Mouse (Mus musculus): ENCODE measurements around the gene Gsg1l2.

DNA sequence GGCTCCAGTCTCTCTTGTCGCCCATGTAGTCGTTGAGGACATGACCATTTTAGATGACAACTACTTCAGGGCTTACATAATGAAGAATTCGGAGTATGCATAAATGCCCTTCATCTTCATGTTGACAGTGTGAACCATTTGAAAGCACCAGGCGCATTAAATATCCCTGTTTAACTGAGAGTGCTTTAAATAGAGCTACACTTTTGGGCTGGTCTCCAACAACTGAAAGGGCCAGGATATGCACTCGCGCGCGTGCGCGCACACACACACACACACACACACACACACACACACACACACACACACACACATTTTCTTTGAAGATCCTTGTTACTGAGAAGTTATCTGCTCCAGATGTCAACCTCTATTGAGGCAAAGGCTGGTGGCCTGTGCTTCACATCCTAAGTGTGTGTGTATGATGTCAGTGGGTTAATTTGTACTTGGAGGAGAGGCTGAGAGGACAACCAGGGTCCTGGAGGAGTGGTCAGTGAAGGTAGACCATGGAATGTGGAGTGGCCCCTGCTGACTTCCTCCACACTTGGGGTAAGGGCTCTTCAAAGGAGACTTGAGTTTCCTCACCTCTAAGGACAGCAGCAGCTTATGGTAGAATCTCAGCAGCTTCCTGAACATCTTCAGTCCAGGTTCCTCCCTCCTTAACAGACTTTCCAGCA lies 61.1 kb downstream of the Gsg1l2 start:
- TF ChIP-seq USF1 (IDR thresholded peaks at IDR 0.05; ENCODE audit: low read depth) (no peak), POLR2A (IDR thresholded peaks at IDR 0.05; ENCODE audit: insufficient read length, low read depth) (no peak), POLR2AphosphoS2 (IDR thresholded peaks at IDR 0.05; ENCODE audit: insufficient read length, low read depth) (no peak), MYOD1 (IDR thresholded peaks at IDR 0.05; ENCODE audit: control insufficient read depth in 1 of 3, insufficient read length in 2 of 3, low read depth in 2 of 3) (no peak), MYOG (IDR thresholded peaks at IDR 0.05; ENCODE audit: control insufficient read depth in 1 of 3, insufficient read depth in 1 of 3, insufficient read length in 2 of 3, low read depth in 2 of 3) (no peak), MAX (IDR thresholded peaks at IDR 0.05; ENCODE audit: low read depth) (no peak), SRF (IDR thresholded peaks at IDR 0.05; ENCODE audit: control insufficient read depth, insufficient read length, low read depth) (no peak), TCF12 (IDR thresholded peaks at IDR 0.05; ENCODE audit: insufficient read depth, poor library complexity, severe bottlenecking) (no peak), E2F4 (IDR thresholded peaks at IDR 0.05; ENCODE audit: insufficient read depth) (no peak)

Data from myocyte (in vitro differentiated cells).